Mouse (Mus musculus): ENCODE data around the gene Dpf3. TPM values are rescaled to one million over a fixed set of nuclear protein-coding genes. Genes with fewer than 3 reads are reported as not detected.

The Dpf3 gene
- polyA plus RNA-seq, 1 experiment from 2014 or later, result 19.3 TPM

- Histone ChIP-seq H3K36me3 (ENCODE audit: control insufficient read depth, insufficient read depth, low read length) (no peaks in the 10 kb centered on the region), H3K27me3 (ENCODE audit: control insufficient read depth, insufficient read depth, low read depth, low read length) (no peaks in the 10 kb centered on the region), H3K9me3 (replicated peaks; ENCODE audit: control insufficient read depth, low read length, poor library complexity, severe bottlenecking) (no peaks in the 10 kb centered on the region; the same call in 1 of the 2 replicates), H3K27ac (ENCODE audit: low read length) (no peak overlapping the region), H3K4me1 (ENCODE audit: control insufficient read depth, insufficient read depth, low read length) (peaks cover 15% of the 10 kb centered on the region), H3K4me2 (ENCODE audit: low read length) (no peak overlapping the region), H3K4me3 (ENCODE audit: low read depth, low read length) (no peak overlapping the region), H3K9ac (ENCODE audit: low read depth, low read length) (no peak overlapping the region)
- ATAC-seq, result no peak
- WGBS, result 78% methylated on average over 5 of the region's 5 CpGs
Measured at GRCm38 (mm10) chr12:83483653-83484052, 3.9 kb downstream of the Dpf3 start.

DNA sequence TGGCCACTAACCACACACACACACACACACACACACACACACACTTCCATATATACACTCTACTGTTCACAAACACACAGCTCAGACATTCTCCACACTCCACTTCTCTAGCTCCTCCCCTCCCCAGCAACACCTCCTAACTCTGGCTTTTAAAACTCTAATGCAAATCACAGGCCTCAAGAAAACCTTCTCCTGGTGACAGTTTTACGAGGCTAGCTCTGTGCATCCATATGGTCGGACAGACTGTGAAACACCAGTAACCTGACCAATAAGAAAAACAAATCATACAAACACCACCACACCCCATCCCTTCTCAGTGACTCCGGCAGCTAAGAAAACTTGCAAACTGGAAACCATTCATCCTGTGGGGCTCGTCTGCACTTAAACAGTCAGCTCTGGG, 6.1 kb downstream of the Dpf3 start:
- Histone ChIP-seq H3K9me3 (replicated peaks; ENCODE audit: control insufficient read depth, low read length, poor library complexity, severe bottlenecking) (no peaks in the 10 kb centered on the region; the same call in 1 of the 2 replicates), H3K27me3 (ENCODE audit: control insufficient read depth, insufficient read depth, low read depth, low read length) (no peaks in the 10 kb centered on the region), H3K36me3 (ENCODE audit: control insufficient read depth, insufficient read depth, low read length) (no peaks in the 10 kb centered on the region), H3K27ac (ENCODE audit: low read length) (no peak overlapping the region), H3K4me1 (ENCODE audit: control insufficient read depth, insufficient read depth, low read length) (peaks cover 10% of the 10 kb centered on the region), H3K4me2 (ENCODE audit: low read length) (no peak overlapping the region), H3K4me3 (ENCODE audit: low read depth, low read length) (no peak overlapping the region), H3K9ac (ENCODE audit: low read depth, low read length) (no peak overlapping the region)
- no peak for ATAC-seq
- 80% methylated on average over 4 of the region's 4 CpGs for WGBS

GRCm38 (mm10) chr12:83479818-83480401, 7.6 kb downstream of the Dpf3 start:
- no peak overlapping the region for H3K4me3 ChIP-seq (ENCODE audit: low read depth, low read length)
- H3K36me3 ChIP-seq (ENCODE audit: control insufficient read depth, insufficient read depth, low read length), result no peaks in the 10 kb centered on the region
- 74% methylated on average over 7 of the region's 7 CpGs for WGBS
- H3K27me3 ChIP-seq (ENCODE audit: control insufficient read depth, insufficient read depth, low read depth, low read length), result no peaks in the 10 kb centered on the region
- ATAC-seq, result no peak
- H3K4me1 ChIP-seq (ENCODE audit: control insufficient read depth, insufficient read depth, low read length), result peaks cover 14% of the 10 kb centered on the region
- no peak overlapping the region for H3K4me2 ChIP-seq (ENCODE audit: low read length)
- H3K9ac ChIP-seq (ENCODE audit: low read depth, low read length), result no peak overlapping the region
- no peaks in the 10 kb centered on the region; the same call in 1 of the 2 replicates for H3K9me3 ChIP-seq (replicated peaks; ENCODE audit: control insufficient read depth, low read length, poor library complexity, severe bottlenecking)
- H3K27ac ChIP-seq (ENCODE audit: low read length), result no peak overlapping the region

GRCm38 (mm10) chr12:83479140-83479539, 8.4 kb downstream of the Dpf3 start:
- H3K9ac ChIP-seq (ENCODE audit: low read depth, low read length), result no peak overlapping the region
- no peak overlapping the region for H3K27ac ChIP-seq (ENCODE audit: low read length)
- no peaks in the 10 kb centered on the region; the same call in 1 of the 2 replicates for H3K9me3 ChIP-seq (replicated peaks; ENCODE audit: control insufficient read depth, low read length, poor library complexity, severe bottlenecking)
- H3K4me1 ChIP-seq (ENCODE audit: control insufficient read depth, insufficient read depth, low read length), result peaks cover 8% of the 10 kb centered on the region
- H3K27me3 ChIP-seq (ENCODE audit: control insufficient read depth, insufficient read depth, low read depth, low read length), result no peaks in the 10 kb centered on the region
- H3K36me3 ChIP-seq (ENCODE audit: control insufficient read depth, insufficient read depth, low read length), result no peaks in the 10 kb centered on the region
- WGBS, result 74% methylated on average over 1 of the region's 1 CpGs
- no peak overlapping the region for H3K4me3 ChIP-seq (ENCODE audit: low read depth, low read length)
- ATAC-seq, result no peak
- no peak overlapping the region for H3K4me2 ChIP-seq (ENCODE audit: low read length)

GRCm38 (mm10) chr12:83476277-83476676, 11.2 kb downstream of the Dpf3 start:
- H3K4me2 ChIP-seq (ENCODE audit: low read length), result no peak overlapping the region; the same call in 1 of the 2 replicates
- no peak overlapping the region for H3K9ac ChIP-seq (ENCODE audit: low read depth, low read length)
- no peaks in the 10 kb centered on the region for H3K27me3 ChIP-seq (ENCODE audit: control insufficient read depth, insufficient read depth, low read depth, low read length)
- H3K36me3 ChIP-seq (ENCODE audit: control insufficient read depth, insufficient read depth, low read length), result no peaks in the 10 kb centered on the region
- H3K4me1 ChIP-seq (ENCODE audit: control insufficient read depth, insufficient read depth, low read length), result peaks cover 8% of the 10 kb centered on the region
- no peak overlapping the region for H3K4me3 ChIP-seq (ENCODE audit: low read depth, low read length)
- WGBS, result 23% methylated on average over 10 of the region's 10 CpGs
- no peak overlapping the region for H3K27ac ChIP-seq (ENCODE audit: low read length)
- no peak for ATAC-seq
- no peaks in the 10 kb centered on the region; the same call in 1 of the 2 replicates for H3K9me3 ChIP-seq (replicated peaks; ENCODE audit: control insufficient read depth, low read length, poor library complexity, severe bottlenecking)

- no peaks in the 10 kb centered on the region for H3K36me3 ChIP-seq (ENCODE audit: control insufficient read depth, insufficient read depth, low read length)
- H3K9me3 ChIP-seq (replicated peaks; ENCODE audit: control insufficient read depth, low read length, poor library complexity, severe bottlenecking), result no peaks in the 10 kb centered on the region; the same call in 1 of the 2 replicates
- H3K4me1 ChIP-seq (ENCODE audit: control insufficient read depth, insufficient read depth, low read length), result peaks cover 8% of the 10 kb centered on the region
- no peak overlapping the region for H3K27ac ChIP-seq (ENCODE audit: low read length)
- 16% methylated on average over 6 of the region's 6 CpGs for WGBS
- H3K4me3 ChIP-seq (ENCODE audit: low read depth, low read length), result no peak overlapping the region
- no peaks in the 10 kb centered on the region for H3K27me3 ChIP-seq (ENCODE audit: control insufficient read depth, insufficient read depth, low read depth, low read length)
- H3K4me2 ChIP-seq (ENCODE audit: low read length), result no peak overlapping the region
- H3K9ac ChIP-seq (ENCODE audit: low read depth, low read length), result no peak overlapping the region
- ATAC-seq, result no peak
Measured at GRCm38 (mm10) chr12:83475419-83475818, 12.1 kb downstream of the Dpf3 start.

DNA sequence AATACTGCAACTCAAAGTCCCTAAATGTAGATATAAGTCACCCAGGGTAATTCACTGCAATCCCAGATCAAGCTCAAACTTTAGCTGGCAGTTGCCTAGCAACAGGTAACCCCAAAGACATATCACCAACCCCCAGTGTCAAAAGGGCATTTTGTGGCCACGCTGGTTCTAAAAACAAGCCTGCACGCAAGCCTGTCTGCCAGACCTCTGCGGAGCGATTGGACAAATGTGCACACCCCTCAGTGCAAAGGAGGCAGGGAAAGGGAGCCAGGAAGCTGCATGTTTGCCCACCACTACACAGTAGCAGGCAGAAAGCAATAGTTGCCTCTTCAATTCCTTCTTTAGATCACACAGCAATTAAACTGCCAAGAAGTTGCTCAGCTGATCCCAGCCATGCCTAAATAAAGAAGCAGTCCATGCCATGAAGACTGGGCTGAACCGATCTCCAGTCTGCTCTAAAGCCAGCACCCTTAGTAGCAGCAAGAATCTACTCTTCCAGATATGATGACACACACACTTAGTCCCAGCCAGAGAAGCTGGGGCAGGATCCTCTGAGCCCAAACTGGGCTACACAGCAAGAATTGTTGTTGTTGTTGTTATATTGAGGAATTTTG, 13.4 kb downstream of the Dpf3 start:
- ATAC-seq, result no peak
- Histone ChIP-seq H3K27ac (ENCODE audit: low read length) (no peak overlapping the region), H3K27me3 (ENCODE audit: control insufficient read depth, insufficient read depth, low read depth, low read length) (no peaks in the 10 kb centered on the region), H3K36me3 (ENCODE audit: control insufficient read depth, insufficient read depth, low read length) (no peaks in the 10 kb centered on the region), H3K4me3 (ENCODE audit: low read depth, low read length) (no peak overlapping the region), H3K9me3 (replicated peaks; ENCODE audit: control insufficient read depth, low read length, poor library complexity, severe bottlenecking) (no peaks in the 10 kb centered on the region), H3K9ac (ENCODE audit: low read depth, low read length) (no peak overlapping the region), H3K4me1 (ENCODE audit: control insufficient read depth, insufficient read depth, low read length) (peaks cover 8% of the 10 kb centered on the region), H3K4me2 (ENCODE audit: low read length) (no peak overlapping the region)
- WGBS, result 44% methylated on average over 5 of the region's 5 CpGs

- Histone ChIP-seq H3K27me3 (ENCODE audit: control insufficient read depth, insufficient read depth, low read depth, low read length) (no peaks in the 10 kb centered on the region), H3K4me3 (ENCODE audit: low read depth, low read length) (no peak overlapping the region), H3K9ac (ENCODE audit: low read depth, low read length) (no peak overlapping the region), H3K4me1 (ENCODE audit: control insufficient read depth, insufficient read depth, low read length) (peaks cover 8% of the 10 kb centered on the region), H3K27ac (ENCODE audit: low read length) (no peak overlapping the region), H3K4me2 (ENCODE audit: low read length) (no peak overlapping the region), H3K9me3 (replicated peaks; ENCODE audit: control insufficient read depth, low read length, poor library complexity, severe bottlenecking) (no peaks in the 10 kb centered on the region), H3K36me3 (ENCODE audit: control insufficient read depth, insufficient read depth, low read length) (no peaks in the 10 kb centered on the region)
- no peak for ATAC-seq
- 90% methylated on average over 7 of the region's 7 CpGs for WGBS
Measured at GRCm38 (mm10) chr12:83471760-83472159, 15.8 kb downstream of the Dpf3 start.

- no peak overlapping the region for H3K4me3 ChIP-seq (ENCODE audit: low read depth, low read length)
- H3K9me3 ChIP-seq (replicated peaks; ENCODE audit: control insufficient read depth, low read length, poor library complexity, severe bottlenecking), result no peaks in the 10 kb centered on the region
- H3K36me3 ChIP-seq (ENCODE audit: control insufficient read depth, insufficient read depth, low read length), result no peaks in the 10 kb centered on the region
- no peak overlapping the region for H3K4me2 ChIP-seq (ENCODE audit: low read length)
- no peaks in the 10 kb centered on the region for H3K27me3 ChIP-seq (ENCODE audit: control insufficient read depth, insufficient read depth, low read depth, low read length)
- H3K4me1 ChIP-seq (ENCODE audit: control insufficient read depth, insufficient read depth, low read length), result no peaks in the 10 kb centered on the region; the same call in 1 of the 2 replicates
- 31% methylated on average over 9 of the region's 9 CpGs for WGBS
- H3K9ac ChIP-seq (ENCODE audit: low read depth, low read length), result no peak overlapping the region
- no peak for ATAC-seq
- H3K27ac ChIP-seq (ENCODE audit: low read length), result no peak overlapping the region
Measured at GRCm38 (mm10) chr12:83470085-83470484, 17.4 kb downstream of the Dpf3 start.
